Mouse (Mus musculus) macrophage (primary cell): ENCODE data around the gene Tab1. TPM values are rescaled to one million over a fixed set of nuclear protein-coding genes. Genes with fewer than 3 reads are reported as not detected.

ENCODE experiments used
- H3K27ac ChIP-seq: fragments of 350-480 bp; formaldehyde crosslinking; 2 replicates; pipeline ENCODE4 v1.9.0; 2021
- H3K36me3 ChIP-seq: fragments of 350-480 bp; formaldehyde crosslinking; 2 replicates; pipeline ENCODE4 v1.9.0; 2021; ENCODE audit errors: inconsistent target
- H3K4me3 ChIP-seq: fragments of 350-480 bp; formaldehyde crosslinking; 2 replicates; pipeline ENCODE4 v1.9.0; 2021; ENCODE audit errors: inconsistent target
- H3K79me2 ChIP-seq: fragments of 350-480 bp; formaldehyde crosslinking; 2 replicates; pipeline ENCODE4 v1.9.0; 2021; ENCODE audit errors: inconsistent target
- WGBS: methylation state at CpG from one replicate; pipeline ENCODE4 v1.1.7; 2026; ENCODE audit warnings: inconsistent platforms; ENCODE audit not compliant: missing documents; 5-methylcytosine and 5-hydroxymethylcytosine counted together
- polyA plus RNA-seq: library from polyadenylated mRNA; stranded (reverse); fragments of 250-400 nt; gene quantifications from 3 replicates; pipeline ENCODE4 v1.2.4, GENCODE M21; 2018; ENCODE audit warnings: inconsistent platforms

The Tab1 gene
- polyA plus RNA-seq, 1 experiment from 2014 or later: 10.5 TPM

DNA sequence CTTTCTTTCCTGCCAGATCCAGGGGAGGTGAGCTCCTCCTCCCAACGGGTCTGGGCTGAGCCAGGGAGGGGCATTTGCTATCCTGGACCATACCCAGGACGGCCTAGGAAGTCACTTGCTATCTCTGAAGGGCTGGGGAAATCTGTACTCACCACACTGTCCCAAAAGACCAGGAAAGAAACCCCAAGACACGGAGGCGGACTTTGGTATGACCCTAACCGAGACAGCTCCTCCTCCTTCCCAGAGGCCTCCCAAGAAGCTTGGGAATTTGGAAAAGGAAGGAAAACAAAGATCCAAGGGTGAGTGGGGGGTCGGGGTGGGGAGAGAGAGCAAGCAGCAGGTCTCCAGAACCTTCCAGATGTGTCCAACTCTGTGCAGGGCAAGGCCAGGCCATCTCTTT is 38.9 kb downstream of the Tab1 start:
- H3K79me2 ChIP-seq: no peaks in the 10 kb centered on the region
- no peak overlapping the region for H3K27ac ChIP-seq
- no peak overlapping the region for H3K4me3 ChIP-seq
- WGBS: 30% methylated on average over 6 of the region's 6 CpGs
- H3K36me3 ChIP-seq: no peaks in the 10 kb centered on the region

DNA sequence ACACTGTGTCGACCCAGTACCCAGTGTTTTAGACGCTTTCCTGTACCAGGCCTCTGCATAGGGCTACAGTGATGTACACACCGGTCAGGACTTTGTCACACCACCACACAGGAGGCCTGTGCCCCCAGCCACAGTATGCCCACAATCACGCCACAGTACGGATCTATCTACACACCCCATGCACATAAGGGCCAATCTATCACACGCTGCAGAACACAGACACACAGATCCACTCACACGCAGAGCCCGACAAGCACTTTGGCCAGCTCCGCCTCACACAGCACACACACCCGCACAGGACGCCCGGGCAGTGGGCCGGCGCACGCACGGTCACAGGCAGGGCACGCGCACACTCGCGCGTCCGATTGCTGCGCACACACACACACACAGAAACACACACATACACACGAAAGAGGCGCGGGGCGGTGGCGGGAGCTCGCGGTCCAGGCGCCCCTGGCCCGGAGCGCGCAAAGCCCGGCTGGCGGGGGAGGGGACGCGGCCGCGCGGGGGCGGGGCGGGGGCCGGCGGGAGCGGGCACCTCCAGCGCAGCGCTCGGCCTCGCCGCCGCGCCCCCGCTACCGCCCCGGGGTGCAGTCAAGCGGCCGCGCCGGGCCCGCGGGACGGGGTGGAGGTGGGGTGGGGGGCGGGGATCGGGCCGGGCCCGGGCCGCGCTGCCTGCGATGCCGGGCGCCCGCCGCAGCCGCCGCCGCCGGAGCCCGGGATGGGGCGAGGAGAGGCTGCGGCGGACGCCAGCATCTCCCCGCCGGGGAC is 40.3 kb downstream of the Tab1 start, which contains the start of gene Mgat3:
Gene Mgat3, plus strand, starts transcription at position 721 of the 771 bp plus-strand sequence.
- 11% methylated on average over 37 of the region's 85 CpGs for WGBS
- no peak within 1 kb of the TSS for H3K27ac ChIP-seq
- no peaks in the 10 kb centered on the region for H3K79me2 ChIP-seq
- no peaks in the 10 kb centered on the region for H3K36me3 ChIP-seq
- H3K4me3 ChIP-seq: no peak within 1 kb of the TSS

DNA sequence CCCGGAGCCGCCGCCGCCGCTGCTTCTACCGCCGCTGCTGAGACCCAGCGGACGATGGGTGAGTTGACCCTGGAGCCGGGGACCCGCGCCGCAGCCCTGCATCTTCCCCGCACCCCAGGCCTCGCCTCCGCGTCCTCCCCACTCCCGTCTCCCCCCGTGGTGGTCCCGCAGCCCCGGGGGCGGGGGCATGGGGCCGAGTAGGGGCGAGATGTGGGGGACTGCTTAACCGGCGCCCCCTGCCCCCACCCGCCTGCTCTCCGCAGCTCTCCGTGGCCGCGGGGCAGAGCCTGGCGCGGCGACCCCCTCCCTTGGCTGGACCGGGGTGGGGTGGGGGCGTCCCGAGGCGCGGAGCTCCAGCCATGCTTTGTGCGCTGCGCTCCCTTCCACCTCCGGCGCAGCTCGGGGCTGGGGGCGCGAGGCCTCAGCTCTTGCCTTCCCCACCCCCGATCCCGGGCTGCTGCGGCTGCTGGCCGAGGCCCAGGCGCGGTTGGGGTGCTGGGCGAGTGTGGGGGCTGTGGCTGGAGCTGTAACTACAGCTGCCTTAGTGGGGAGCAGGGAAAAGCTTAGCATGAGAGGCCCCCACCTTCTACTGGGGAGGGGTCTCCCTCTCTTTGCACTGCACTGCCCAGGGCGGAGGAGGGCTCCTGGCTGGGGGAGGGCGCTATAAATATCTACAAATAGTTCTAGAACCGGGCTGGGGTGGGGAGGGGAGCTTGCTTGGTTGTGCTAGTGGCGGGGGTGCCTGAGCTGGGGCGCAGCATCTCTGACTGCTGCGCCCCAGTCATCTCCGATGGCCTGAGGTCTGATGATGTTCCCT is 41.1 kb downstream of the Tab1 start:
- no peaks in the 10 kb centered on the region for H3K36me3 ChIP-seq
- WGBS: 5% methylated on average over 59 of the region's 60 CpGs
- no peaks in the 10 kb centered on the region for H3K79me2 ChIP-seq
- H3K4me3 ChIP-seq: no peak overlapping the region
- H3K27ac ChIP-seq: no peak overlapping the region

DNA sequence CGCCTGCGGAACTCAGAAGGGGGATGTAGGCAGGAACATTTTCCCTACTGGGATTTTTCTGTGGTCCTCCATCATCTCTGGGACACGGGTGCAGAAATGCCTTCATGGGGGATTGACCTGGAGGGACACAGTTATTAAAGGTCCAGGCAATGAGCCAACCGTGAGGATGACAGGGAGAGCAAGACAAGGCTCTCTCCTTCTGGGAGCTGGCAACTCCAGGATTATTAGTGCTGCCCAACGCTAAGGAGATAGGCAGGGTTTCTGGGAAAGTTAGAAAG is 41.6 kb downstream of the Tab1 start:
- 31% methylated on average over 5 of the region's 5 CpGs for WGBS
- no peak overlapping the region for H3K4me3 ChIP-seq
- no peaks in the 10 kb centered on the region for H3K79me2 ChIP-seq
- H3K27ac ChIP-seq: no peak overlapping the region
- no peaks in the 10 kb centered on the region for H3K36me3 ChIP-seq

DNA sequence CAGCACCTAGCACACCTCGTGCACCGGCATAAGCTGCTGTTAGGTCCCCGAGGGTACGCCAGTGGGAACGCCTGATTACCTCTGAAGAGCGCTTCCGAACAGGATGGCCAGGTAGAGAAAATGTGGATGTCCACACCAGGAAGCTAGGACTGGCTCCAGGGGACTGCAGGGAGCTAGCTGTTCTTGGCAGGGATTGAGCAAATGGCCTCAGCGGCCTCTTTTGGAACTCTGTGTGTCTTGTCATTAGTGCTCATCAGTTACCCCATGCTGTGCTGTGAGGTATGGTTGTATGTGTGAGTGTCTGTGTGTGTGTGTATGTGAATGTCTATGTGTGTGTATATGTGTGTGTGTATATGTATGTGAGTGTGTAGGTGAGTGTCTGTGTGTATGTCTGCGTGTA is 42.4 kb downstream of the Tab1 start:
- no peaks in the 10 kb centered on the region for H3K36me3 ChIP-seq
- H3K4me3 ChIP-seq: no peak overlapping the region
- no peak overlapping the region for H3K27ac ChIP-seq
- H3K79me2 ChIP-seq: no peaks in the 10 kb centered on the region
- WGBS: 78% methylated on average over 9 of the region's 9 CpGs

DNA sequence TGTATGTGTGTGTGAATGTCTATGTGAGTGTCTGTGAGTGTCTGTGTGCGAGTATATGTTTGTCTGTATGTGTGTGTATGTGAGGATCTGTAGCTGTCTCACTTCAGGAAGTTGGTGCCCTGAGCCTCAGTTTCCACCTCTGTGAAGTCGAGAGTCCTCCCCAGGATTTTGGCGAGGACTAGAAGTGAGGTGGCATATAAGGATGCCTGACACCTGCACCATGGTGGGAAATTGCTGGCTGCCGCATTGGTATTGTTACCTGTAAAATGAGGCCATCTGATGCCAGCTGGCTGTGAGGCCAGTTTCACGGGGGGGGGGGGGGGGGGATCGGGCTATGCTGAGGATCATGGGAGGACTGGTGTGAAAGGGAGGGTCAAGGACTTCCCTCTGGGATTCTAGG is 42.8 kb downstream of the Tab1 start:
- H3K4me3 ChIP-seq: no peak overlapping the region
- no peaks in the 10 kb centered on the region for H3K79me2 ChIP-seq
- H3K36me3 ChIP-seq: no peaks in the 10 kb centered on the region
- WGBS: 93% methylated on average over 4 of the region's 6 CpGs
- no peak overlapping the region for H3K27ac ChIP-seq

DNA sequence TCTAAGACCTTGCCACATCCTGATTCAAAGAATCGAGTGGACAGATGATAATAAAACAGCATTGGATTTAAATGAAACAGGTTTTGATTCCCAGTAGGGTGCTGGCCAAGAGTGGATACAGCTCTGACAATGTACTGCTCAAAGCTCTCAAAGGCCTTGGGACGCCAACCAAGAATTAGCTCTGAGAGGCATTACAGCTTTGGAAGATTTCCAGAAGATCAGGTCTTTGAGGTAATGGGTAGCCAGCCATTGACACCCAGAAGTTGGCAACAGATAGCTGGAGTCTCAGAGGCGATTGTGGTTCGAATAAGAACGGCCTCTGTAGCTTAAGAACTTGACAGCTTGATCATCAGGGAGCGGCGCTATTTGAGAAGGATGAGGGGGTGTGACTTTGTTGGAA is 48.6 kb downstream of the Tab1 start:
- no peak overlapping the region for H3K27ac ChIP-seq
- H3K36me3 ChIP-seq: no peaks in the 10 kb centered on the region
- no peaks in the 10 kb centered on the region for H3K79me2 ChIP-seq
- no peak overlapping the region for H3K4me3 ChIP-seq
- WGBS: 90% methylated on average over 7 of the region's 7 CpGs

DNA sequence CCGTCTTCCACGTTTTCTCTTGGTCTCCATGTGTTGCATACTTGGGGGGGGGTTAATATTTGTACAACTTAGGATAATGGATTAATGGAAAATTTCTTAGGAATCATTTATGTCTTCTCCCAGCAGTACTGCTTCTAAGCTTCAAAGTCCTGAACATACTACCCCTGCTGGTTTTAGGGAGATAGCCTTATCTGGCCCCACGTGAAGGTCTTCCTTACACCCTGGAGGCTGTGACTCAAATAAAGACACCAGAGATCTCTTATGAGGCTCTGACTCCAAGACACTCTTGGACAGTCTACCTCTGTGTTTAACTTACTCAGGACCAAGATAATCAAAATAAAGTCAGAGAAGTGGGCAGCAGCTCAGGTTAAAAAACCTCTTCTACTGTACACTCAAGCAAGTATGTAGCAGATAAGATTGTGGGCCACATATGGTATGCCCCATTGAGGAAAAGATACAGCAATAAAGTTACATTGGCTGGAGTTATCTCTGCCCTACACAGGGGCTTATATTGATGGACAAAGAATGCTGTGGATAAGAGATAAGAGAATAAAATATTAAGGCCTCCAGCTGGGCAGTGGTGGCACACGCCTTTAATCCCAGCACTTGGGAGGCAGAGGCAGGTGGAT is 49.3 kb downstream of the Tab1 start:
- Histone ChIP-seq H3K4me3 (no peak overlapping the region), H3K27ac (no peak overlapping the region), H3K36me3 (no peaks in the 10 kb centered on the region), H3K79me2 (no peaks in the 10 kb centered on the region)
- WGBS: 91% methylated on average over 4 of the region's 4 CpGs

DNA sequence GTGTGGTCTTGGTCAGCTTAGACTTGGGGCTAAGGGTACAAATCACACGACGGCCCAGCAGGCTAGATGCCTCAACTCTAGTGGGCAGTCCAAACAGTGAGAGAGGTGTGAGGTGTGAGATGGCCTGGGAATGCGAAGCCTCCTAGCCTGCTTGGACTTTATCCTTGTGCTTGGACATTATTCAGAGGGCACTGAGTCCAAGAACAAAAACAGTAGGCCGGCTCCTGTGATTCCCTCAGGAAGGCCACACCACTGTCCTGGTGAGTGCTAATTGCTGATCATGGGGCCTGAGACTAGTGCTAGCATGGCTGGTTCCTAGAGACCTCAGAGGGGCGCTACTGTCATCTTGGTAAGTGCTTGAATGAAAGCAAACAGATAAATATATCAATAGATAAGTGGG is 56.0 kb downstream of the Tab1 start:
- Histone ChIP-seq H3K4me3 (no peak overlapping the region), H3K27ac (no peak overlapping the region), H3K36me3 (no peaks in the 10 kb centered on the region), H3K79me2 (no peaks in the 10 kb centered on the region)
- WGBS: 86% methylated on average over 5 of the region's 5 CpGs

DNA sequence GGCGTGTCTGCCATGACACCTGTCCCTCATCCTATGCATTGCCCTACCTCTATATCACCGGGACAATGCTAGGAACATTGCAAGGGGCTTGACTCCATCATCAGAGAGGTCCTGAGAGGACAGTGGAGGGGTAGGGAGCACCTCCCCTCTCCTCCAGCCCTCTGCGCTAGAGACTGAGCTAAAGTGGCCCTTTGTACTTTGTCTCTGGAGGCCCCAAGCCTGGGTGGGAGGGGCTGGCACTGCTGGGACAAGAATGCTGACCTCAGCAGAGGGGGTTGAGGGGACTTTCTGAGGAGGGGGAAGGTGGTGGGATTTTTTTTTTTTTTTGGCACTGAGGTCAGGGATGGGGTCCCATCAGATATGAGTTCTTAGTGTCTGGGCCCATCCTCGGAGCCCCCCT is 57.1 kb downstream of the Tab1 start:
- Histone ChIP-seq H3K4me3 (no peak overlapping the region), H3K36me3 (no peaks in the 10 kb centered on the region), H3K27ac (no peak overlapping the region), H3K79me2 (no peaks in the 10 kb centered on the region)
- 85% methylated on average over 4 of the region's 4 CpGs for WGBS

DNA sequence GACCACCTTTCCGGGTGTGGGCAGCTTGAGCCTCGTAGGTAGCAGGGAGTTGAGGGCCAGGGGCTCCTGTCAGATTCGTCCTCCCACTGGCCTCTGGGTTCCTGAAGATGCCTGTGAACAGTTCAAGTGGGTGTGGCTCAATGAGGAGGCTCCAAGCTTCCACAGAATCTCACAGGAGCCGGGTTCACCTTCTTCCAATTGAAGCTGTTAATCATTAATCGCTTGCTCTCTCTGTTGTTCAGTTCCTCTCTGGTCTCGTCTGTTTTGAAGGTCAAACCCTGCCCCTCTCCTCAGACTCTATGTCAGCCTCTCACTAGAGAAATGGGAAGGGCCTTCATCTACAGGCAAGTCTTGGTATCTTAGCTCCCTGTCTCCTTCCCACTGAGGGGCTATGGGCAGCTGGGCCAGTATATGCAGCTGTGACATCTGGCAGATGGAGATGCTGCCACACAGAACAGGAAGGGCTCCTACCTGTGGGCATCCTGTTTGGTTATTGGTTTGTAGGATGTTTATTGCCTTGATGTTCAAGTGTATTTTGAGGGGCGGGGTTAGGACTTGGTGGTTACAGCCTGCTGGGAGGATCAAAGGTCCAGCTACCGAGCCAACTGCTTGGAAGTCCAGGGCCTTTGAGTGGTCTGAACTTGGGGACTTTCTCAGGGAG is 58.8 kb downstream of the Tab1 start:
- WGBS: 76% methylated on average over 7 of the region's 8 CpGs
- Histone ChIP-seq H3K4me3 (no peak overlapping the region), H3K36me3 (no peaks in the 10 kb centered on the region), H3K79me2 (no peaks in the 10 kb centered on the region), H3K27ac (no peak overlapping the region)

DNA sequence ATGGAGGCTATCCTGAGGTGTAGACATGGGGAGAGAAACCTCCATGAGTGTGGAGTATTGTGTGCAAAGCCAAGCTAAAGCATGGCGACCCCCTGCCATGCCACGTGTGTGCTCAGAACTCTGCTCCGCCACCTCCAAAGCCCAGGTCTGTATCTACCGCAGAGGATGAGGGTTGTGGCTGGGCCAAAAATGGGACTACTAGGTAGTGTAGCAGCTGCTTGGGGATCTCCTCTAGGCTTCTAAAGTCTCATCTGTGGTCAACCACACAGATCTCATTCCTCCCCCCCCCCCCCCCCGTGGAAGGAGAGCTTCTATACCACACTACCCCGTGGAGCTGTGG is 59.3 kb downstream of the Tab1 start:
- H3K4me3 ChIP-seq: no peak overlapping the region
- WGBS: 72% methylated on average over 6 of the region's 6 CpGs
- H3K27ac ChIP-seq: no peak overlapping the region
- no peaks in the 10 kb centered on the region for H3K36me3 ChIP-seq
- no peaks in the 10 kb centered on the region for H3K79me2 ChIP-seq

DNA sequence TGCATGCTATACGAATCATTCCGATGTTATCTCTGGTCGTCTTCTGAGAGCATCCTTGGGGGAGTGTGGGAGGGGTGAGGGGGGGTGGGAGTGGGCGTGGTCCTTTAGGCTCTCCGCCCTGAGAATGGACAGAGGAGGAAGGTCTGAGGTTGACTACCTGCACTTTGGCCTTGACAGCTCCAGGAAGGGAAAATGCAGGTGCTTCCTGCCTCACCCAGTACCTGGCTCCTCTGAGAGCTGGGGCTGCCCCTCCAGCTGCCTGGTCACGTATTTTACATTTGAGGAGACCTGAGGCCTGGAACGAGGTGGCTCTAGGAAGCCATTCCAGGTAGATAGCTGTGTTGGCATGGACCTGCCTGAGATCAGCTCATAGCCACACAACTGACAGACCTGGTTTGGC is 59.9 kb downstream of the Tab1 start:
- H3K79me2 ChIP-seq: no peaks in the 10 kb centered on the region
- WGBS: 21% methylated on average over 4 of the region's 7 CpGs
- H3K4me3 ChIP-seq: no peak overlapping the region
- no peak overlapping the region for H3K27ac ChIP-seq
- no peaks in the 10 kb centered on the region for H3K36me3 ChIP-seq

DNA sequence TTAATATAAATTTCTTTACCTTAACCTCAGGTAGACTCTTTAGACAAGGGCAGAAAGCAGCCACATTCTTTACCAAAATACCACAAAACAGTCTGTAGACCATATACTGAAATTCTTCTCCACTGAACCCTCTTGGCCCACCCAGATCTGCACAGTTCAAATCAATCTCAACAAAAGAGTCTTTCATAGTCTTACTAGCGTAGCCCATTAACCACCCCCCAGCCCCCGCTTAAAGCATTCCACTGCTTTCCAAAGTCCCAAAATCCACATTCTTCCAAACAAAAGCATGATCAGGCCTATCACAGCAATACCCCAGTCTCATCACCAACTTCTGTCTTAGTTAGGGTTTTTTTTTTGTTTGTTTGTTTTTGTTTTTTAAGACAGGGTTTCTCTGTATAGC is 66.6 kb downstream of the Tab1 start:
- 86% methylated on average over 1 of the region's 2 CpGs for WGBS
- Histone ChIP-seq H3K36me3 (no peaks in the 10 kb centered on the region), H3K4me3 (no peak overlapping the region), H3K79me2 (no peaks in the 10 kb centered on the region), H3K27ac (no peak overlapping the region)
